Mouse (Mus musculus) embryonic facial prominence, embryonic 11.5 days (tissue): ENCODE measurements at regions not wholly inside any gene's neighbourhood (a gene's known extent, or its start where the extent isn't known, plus 50 kb on each side); places are given as distances from the start of the nearest gene placed in this dataset.
A peak's percentile ranks its signal among the peaks of the same experiment; 100 is the strongest.

Source experiments
- ATAC-seq: fragments of 200-750 bp; cut with Nextera tagmentation; replicated peaks from 2 replicates; pipeline ENCODE4 v1.8.0; 2017; ENCODE audit warnings: low read depth; ENCODE audit not compliant: insufficient number of reproducible peaks, low FRiP score, low TSS enrichment
- DNase-seq: peaks from one replicate; pipeline ENCODE4 v3.0.0-alpha.2; 2015; ENCODE audit warnings: low spot score
- H3K27ac ChIP-seq: fragments of 300-500 bp; sonication (generic); replicated peaks from 2 replicates; pipeline ENCODE4 v1.5.1; 2014; ENCODE audit warnings: mild to moderate bottlenecking, low read depth, low read length, control low read depth
- H3K27me3 ChIP-seq: fragments of 300-500 bp; sonication (generic); 2 replicates; pipeline ENCODE4 v1.6.1; 2014; ENCODE audit warnings: mild to moderate bottlenecking, low read length, moderate library complexity, mixed read lengths; ENCODE audit not compliant: control insufficient read depth, insufficient read depth
- H3K36me3 ChIP-seq: fragments of 300-500 bp; sonication (generic); replicated peaks from 2 replicates; pipeline ENCODE4 v1.6.1; 2014; ENCODE audit warnings: low read depth, mild to moderate bottlenecking, low read length, moderate library complexity, mixed read lengths; ENCODE audit not compliant: control insufficient read depth, insufficient read depth
- H3K4me1 ChIP-seq: fragments of 300-500 bp; sonication (generic); 2 replicates; pipeline ENCODE4 v1.6.1; 2014; ENCODE audit warnings: low read length, mixed read lengths; ENCODE audit not compliant: control insufficient read depth, insufficient read depth
- H3K4me2 ChIP-seq: fragments of 300-500 bp; sonication (generic); 2 replicates; pipeline ENCODE4 v1.6.1; 2014; ENCODE audit warnings: low read depth, mild to moderate bottlenecking, control low read depth, low read length, moderate library complexity
- H3K4me3 ChIP-seq: fragments of 300-500 bp; sonication (generic); 2 replicates; pipeline ENCODE4 v1.5.1; 2014; ENCODE audit warnings: low read depth, low read length, control low read depth
- H3K9ac ChIP-seq: fragments of 300-500 bp; sonication (generic); replicated peaks from 2 replicates; pipeline ENCODE4 v1.6.1; 2014; ENCODE audit warnings: mild to moderate bottlenecking, control low read depth, low read length
- H3K9me3 ChIP-seq: fragments of 300-500 bp; sonication (generic); replicated peaks from 2 replicates; pipeline ENCODE4 v1.6.1; 2016; ENCODE audit warnings: mild to moderate bottlenecking, low read length, inconsistent platforms, mixed read lengths; ENCODE audit not compliant: control insufficient read depth
- WGBS: fragments of 180-500 bp; shearing (Covaris S2); extraction: QIAGEN DNeasy Blood & Tissue Kit; methylation state at CpG from one replicate; pipeline ENCODE4 v1.1.7; 2014; 5-methylcytosine and 5-hydroxymethylcytosine counted together

- Histone ChIP-seq H3K9ac (no peak overlapping the region), H3K4me2 (no peak overlapping the region), H3K27ac (no peak overlapping the region; the same call in 1 of the 2 replicates), H3K27me3 (no peaks in the 10 kb centered on the region), H3K4me1 (peaks cover 4% of the 10 kb centered on the region; the same call in 1 of the 2 replicates), H3K36me3 (no peaks in the 10 kb centered on the region), H3K4me3 (no peak overlapping the region), H3K9me3 (no peaks in the 10 kb centered on the region)
- ATAC-seq: no peak
- no peak for DNase-seq
- 49% methylated on average over 4 of the region's 4 CpGs for WGBS
Measured at GRCm38 (mm10) chr5:64503514-64503913, 299.7 kb upstream of the Klf3 start.

GRCm38 (mm10) chr5:64504507-64504906, 298.7 kb upstream of the Klf3 start:
- Histone ChIP-seq H3K4me2 (no peak overlapping the region), H3K9me3 (no peaks in the 10 kb centered on the region), H3K27me3 (no peaks in the 10 kb centered on the region), H3K9ac (no peak overlapping the region), H3K4me1 (peaks cover 4% of the 10 kb centered on the region; the same call in 1 of the 2 replicates), H3K27ac (no peak overlapping the region), H3K4me3 (no peak overlapping the region), H3K36me3 (no peaks in the 10 kb centered on the region)
- DNase-seq (no peak), ATAC-seq (no peak)
- 27% methylated on average over 6 of the region's 6 CpGs for WGBS

- under 1% methylated on average over 17 of the region's 17 CpGs for WGBS
- 0 out of 2 replicates have a peak overlapping the region, but pooled peaks have one; percentile 18 for H3K4me3 ChIP-seq
- H3K9ac ChIP-seq: 0 out of 2 replicates have a peak overlapping the region, but pooled peaks have one; percentile 15
- peak overlapping the region; percentile 55 for H3K4me2 ChIP-seq
- no peaks in the 10 kb centered on the region for H3K27me3 ChIP-seq
- peaks cover 4% of the 10 kb centered on the region; the same call in 1 of the 2 replicates for H3K4me1 ChIP-seq
- DNase-seq (peak; percentile 77), ATAC-seq (peak; percentile 75)
- H3K9me3 ChIP-seq: no peaks in the 10 kb centered on the region
- no peaks in the 10 kb centered on the region for H3K36me3 ChIP-seq
- H3K27ac ChIP-seq: peak overlapping the region; percentile 49; the same call in 1 of the 2 replicates
Measured at GRCm38 (mm10) chr5:64505227-64505834, 297.9 kb upstream of the Klf3 start.

GRCm38 (mm10) chr5:64505835-64506600, 297.2 kb upstream of the Klf3 start:
- DNase-seq: peak; percentile 89
- peaks cover 4% of the 10 kb centered on the region; the same call in 1 of the 2 replicates for H3K4me1 ChIP-seq
- peak; percentile 31; the same call in 1 of the 2 replicates for ATAC-seq
- H3K9me3 ChIP-seq: no peaks in the 10 kb centered on the region
- no peak overlapping the region for H3K9ac ChIP-seq
- no peaks in the 10 kb centered on the region for H3K27me3 ChIP-seq
- peak overlapping the region; percentile 17; the same call in 1 of the 2 replicates for H3K4me3 ChIP-seq
- no peaks in the 10 kb centered on the region for H3K36me3 ChIP-seq
- H3K4me2 ChIP-seq: peak overlapping the region; percentile 55
- WGBS: 3% methylated on average over 15 of the region's 15 CpGs
- 0 out of 2 replicates have a peak overlapping the region, but pooled peaks have one; percentile 38 for H3K27ac ChIP-seq

GRCm38 (mm10) chr5:64508565-64508964, 294.6 kb upstream of the Klf3 start:
- DNase-seq (no peak), ATAC-seq (no peak)
- no peak overlapping the region for H3K27ac ChIP-seq
- peaks cover 4% of the 10 kb centered on the region; the same call in 1 of the 2 replicates for H3K4me1 ChIP-seq
- H3K36me3 ChIP-seq: no peaks in the 10 kb centered on the region
- no peaks in the 10 kb centered on the region for H3K27me3 ChIP-seq
- H3K9ac ChIP-seq: no peak overlapping the region
- no peak overlapping the region for H3K4me3 ChIP-seq
- no peak overlapping the region for H3K4me2 ChIP-seq
- WGBS: 64% methylated on average over 2 of the region's 2 CpGs
- H3K9me3 ChIP-seq: no peaks in the 10 kb centered on the region

- no peak for ATAC-seq
- no peak overlapping the region for H3K9ac ChIP-seq
- no peak overlapping the region for H3K27ac ChIP-seq
- no peaks in the 10 kb centered on the region for H3K9me3 ChIP-seq
- WGBS: 84% methylated on average over 18 of the region's 20 CpGs
- no peak overlapping the region for H3K4me2 ChIP-seq
- no peak overlapping the region for H3K4me3 ChIP-seq
- H3K36me3 ChIP-seq: no peaks in the 10 kb centered on the region
- H3K4me1 ChIP-seq: no peaks in the 10 kb centered on the region
- DNase-seq: no peak
- no peaks in the 10 kb centered on the region for H3K27me3 ChIP-seq
Measured at GRCm38 (mm10) chr5:64513155-64513945, 289.8 kb upstream of the Klf3 start.

GRCm38 (mm10) chr5:64516115-64516665, 287.0 kb upstream of the Klf3 start:
- 87% methylated on average over 13 of the region's 13 CpGs for WGBS
- Histone ChIP-seq H3K27me3 (no peaks in the 10 kb centered on the region), H3K4me1 (no peaks in the 10 kb centered on the region), H3K4me3 (no peak overlapping the region), H3K36me3 (no peaks in the 10 kb centered on the region), H3K4me2 (no peak overlapping the region), H3K9ac (no peak overlapping the region), H3K9me3 (no peaks in the 10 kb centered on the region), H3K27ac (no peak overlapping the region)
- no peak for ATAC-seq
- no peak for DNase-seq
